In the genomic region with DNA sequence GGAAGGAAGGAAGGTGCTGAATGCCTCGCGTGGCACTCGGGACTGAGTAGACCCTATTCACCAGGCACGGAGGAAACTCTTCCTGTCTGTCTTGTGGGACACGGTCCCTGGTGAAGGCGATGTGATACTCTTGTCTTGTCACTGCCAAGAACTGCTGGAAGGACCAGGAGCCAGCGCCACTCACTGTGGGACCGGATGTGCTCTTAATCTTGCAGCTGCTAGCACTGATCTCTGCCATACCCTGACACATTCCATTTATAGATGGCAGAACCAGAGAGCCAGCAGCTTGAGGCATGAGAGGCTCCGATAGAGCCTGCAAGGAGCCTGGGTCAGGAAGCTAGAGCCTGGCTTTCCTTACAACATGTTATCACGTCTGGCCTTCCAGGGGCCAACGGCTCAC, we compare ENCODE assay signal across 12 mouse cellular contexts. TPM values are rescaled to one million over a fixed set of nuclear protein-coding genes. Genes with fewer than 3 reads are reported as not detected.
A peak's percentile ranks its signal among the peaks of the same experiment; 100 is the strongest.
DNase-seq lines count a peak whose midpoint lies in the region; ATAC-seq lines count a peak whose summit lies in the region.
"Had no signal": no experiment of that assay in that cellular context is flagged by ENCODE, and none has a peak within 500 bp of the region (broad histone marks: within the 10 kb centered on the region; RNA-seq: fewer than 3 reads in every experiment).

No protein-coding gene starts in this region.

- WGBS in embryonic facial prominence, embryonic 15.5 days = 74% methylated on average over 11 of the region's 11 CpGs

- H3K36me3 ChIP-seq in embryonic facial prominence, embryonic 15.5 days = no peaks in the 10 kb centered on the region
- H3K36me3 ChIP-seq: limb, embryonic 12.5 days had no signal

- peak; percentile 73 for ATAC-seq in embryonic facial prominence, embryonic 15.5 days (ENCODE audit: insufficient number of reproducible peaks, low FRiP score, low TSS enrichment, low read depth)
- ATAC-seq: forebrain, embryonic 14.5 days; intestine, postnatal 0 days had no signal

- peak overlapping the region; percentile 63 for H3K27ac ChIP-seq in embryonic facial prominence, embryonic 15.5 days (replicated peaks)
- H3K27ac ChIP-seq: limb, embryonic 12.5 days had no signal

- no peak overlapping the region for H3K9ac ChIP-seq in embryonic facial prominence, embryonic 15.5 days
- H3K9ac ChIP-seq: limb, embryonic 12.5 days had no signal

- no peaks in the 10 kb centered on the region for H3K27me3 ChIP-seq in embryonic facial prominence, embryonic 15.5 days
- H3K27me3 ChIP-seq: limb, embryonic 12.5 days had no signal

- H3K4me2 ChIP-seq in embryonic facial prominence, embryonic 15.5 days (replicated peaks) = no peak overlapping the region
- H3K4me2 ChIP-seq: limb, embryonic 12.5 days had no signal

- 0 out of 2 replicates have a peak, but pooled peaks cover 12% of the 10 kb centered on the region for H3K4me1 ChIP-seq in embryonic facial prominence, embryonic 15.5 days

- peak; percentile 49 for DNase-seq in kidney, postnatal 10 days
- no peak for DNase-seq in kidney, adult 18-20 months
- DNase-seq in heart, adult 9 months (ENCODE audit: low spot score in 2 of 2) = peak; percentile 64 to 67
- peak; percentile 57 for DNase-seq in lung, postnatal 10 days
- DNase-seq in thymus, postnatal 36 days = no peak
- DNase-seq in layer of hippocampus, adult 8-10 months (ENCODE audit: low spot score in 2 of 2) = no peak
- DNase-seq: cerebellum, adult 9-11 months had no signal

- no peak overlapping the region for H3K4me3 ChIP-seq in embryonic facial prominence, embryonic 15.5 days (replicated peaks)
- H3K4me3 ChIP-seq: limb, embryonic 12.5 days had no signal

- H3K9me3 ChIP-seq in embryonic facial prominence, embryonic 15.5 days (replicated peaks) = no peaks in the 10 kb centered on the region
- H3K9me3 ChIP-seq: limb, embryonic 12.5 days had no signal

RNA-seq across cellular contexts. Expression of a gene that starts 36.0 kb away (rescaled TPM):
- polyA plus RNA-seq in embryonic facial prominence, embryonic 15.5 days (2015; fragmentation: Nextera tagmentation; extraction: Ambion mirVana) = 200 and 216 TPM in 2 replicates
- total RNA-seq in layer of hippocampus, adult 8-10 months (2022) = 10 to 100 TPM; 34.9 to 38.4 (median 36.1) TPM
- total RNA-seq: megakaryocyte-erythroid progenitor cell, adult 5-6 weeks had no signal

RNA-seq across cellular contexts. Expression of a gene that starts 36.0 kb away (rescaled TPM):
- 86.9 and 93.4 TPM in 2 replicates for polyA plus RNA-seq in embryonic facial prominence, embryonic 15.5 days (2015; fragmentation: Nextera tagmentation; extraction: Ambion mirVana)
- total RNA-seq in layer of hippocampus, adult 8-10 months (2022) = 10 to 100 TPM; 39.6 to 55.5 (median 43.9) TPM

Comparison
In these comparisons a context has a peak if more than half of its experiments do, and no peak if none do; other contexts are left out.
1. DNase-seq: peak in kidney, postnatal 10 days (single experiment), heart, adult 9 months (2 of 2) and lung, postnatal 10 days (single experiment); none in kidney, adult 18-20 months (single experiment), thymus, postnatal 36 days (0 of 2) and layer of hippocampus, adult 8-10 months (0 of 2).